Mouse (Mus musculus) bone marrow macrophage, adult 2 months (primary cell): ENCODE measurements around the gene Fasn.
"Not testable (repeated sequence)": the region's sequence is repeated elsewhere in the genome, so short reads cannot be mapped to it uniquely, and the experiment has no call there.

Experiments used
- CTCF ChIP-seq: IDR thresholded peaks from 2 replicates; pipeline ENCODE4 v1.5.1; 2012; ENCODE audit warnings: low read depth, mild to moderate bottlenecking, low read length, moderate library complexity
- POLR2A ChIP-seq: IDR thresholded peaks from 2 replicates; pipeline ENCODE4 v1.6.1; 2012; ENCODE audit warnings: mild to moderate bottlenecking, low read depth, low read length, borderline replicate concordance

- TF ChIP-seq POLR2A, CTCF: not testable (repeated sequence)
Measured at GRCm38 (mm10) chr11:120832962-120833361, 8.6 kb upstream of the Fasn start.
